Mouse (Mus musculus): Measurements from ENCODE around the gene Bnipl.

- TF ChIP-seq CTCF (IDR thresholded peaks at IDR 0.05; ENCODE audit: borderline replicate concordance, extremely low read depth, insufficient read depth, insufficient read length) (no peak), POLR2A (IDR thresholded peaks at IDR 0.05; ENCODE audit: borderline replicate concordance, extremely low read depth, insufficient read depth, insufficient read length, poor library complexity, severe bottlenecking) (no peak)
Measured at GRCm38 (mm10) chr3:95274453-95274852, 23.5 kb upstream of the Bnipl start.

Data from brain, embryonic 14.5 days (tissue).